Mouse (Mus musculus): ENCODE measurements at regions not wholly inside any gene's neighbourhood (a gene's known extent, or its start where the extent isn't known, plus 50 kb on each side); places are given as distances from the start of the nearest gene placed in this dataset.

DNA sequence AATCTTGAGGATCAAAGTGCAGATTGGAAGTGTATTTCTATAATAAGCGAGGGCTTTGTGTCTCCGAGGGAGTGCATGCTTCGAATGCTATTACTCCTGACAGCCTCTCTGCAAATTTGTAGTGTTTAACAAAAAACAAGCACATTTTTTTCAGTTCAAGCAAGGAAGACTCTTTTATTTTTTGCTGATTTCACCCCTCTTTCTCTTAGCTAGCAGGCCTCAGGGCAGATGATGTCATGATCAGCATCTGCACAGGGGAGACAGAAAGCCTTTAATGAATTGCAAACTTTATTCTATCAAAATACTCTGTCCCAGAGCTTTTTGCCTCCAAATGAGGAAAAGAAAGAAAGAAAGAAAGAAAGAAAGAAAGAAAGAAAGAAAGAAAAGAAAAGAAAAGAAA, 455.4 kb downstream of the Prkd1 start:
- Histone ChIP-seq H3K4me1 (ENCODE audit: control insufficient read depth, insufficient read depth, low read length) (no peaks in the 10 kb centered on the region), H3K27ac (ENCODE audit: insufficient read depth, low read depth, low read length) (no peak overlapping the region), H3K27me3 (replicated peaks; ENCODE audit: control insufficient read depth, insufficient read depth, low read length) (no peaks in the 10 kb centered on the region), H3K36me3 (ENCODE audit: control insufficient read depth, insufficient read depth, low read length) (no peaks in the 10 kb centered on the region), H3K4me3 (ENCODE audit: insufficient read depth, low read depth, low read length) (no peak overlapping the region)
- 81% methylated on average over 3 of the region's 3 CpGs for WGBS
- TF ChIP-seq CTCF (conservative IDR thresholded peaks at IDR 0.05; ENCODE audit: insufficient read depth, insufficient read length, low read depth, low read length) (no peak), POLR2A (IDR thresholded peaks at IDR 0.05; ENCODE audit: low read depth, low read length) (no peak)
- DNase-seq = no peak

DNA sequence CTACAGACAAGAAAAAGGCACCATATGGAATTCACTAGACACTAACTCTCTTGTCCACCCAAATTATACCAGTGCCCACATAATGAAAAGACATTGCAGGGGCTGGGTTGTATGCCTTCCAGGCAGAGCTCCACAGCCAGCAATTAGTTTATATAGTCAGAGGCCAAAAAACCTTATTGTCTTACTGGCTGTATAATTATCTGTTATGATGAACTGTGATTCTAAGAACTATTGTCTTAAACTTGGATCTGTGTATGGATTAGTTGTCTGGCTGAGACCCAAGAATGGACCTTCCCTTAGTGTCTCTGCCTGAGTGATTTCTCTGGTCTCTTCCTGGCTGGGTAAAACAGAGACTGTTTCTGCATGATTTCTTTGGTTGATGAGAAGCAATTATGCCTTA, 454.2 kb downstream of the Prkd1 start:
- no peaks in the 10 kb centered on the region for H3K27me3 ChIP-seq (replicated peaks; ENCODE audit: control insufficient read depth, insufficient read depth, low read length)
- H3K4me3 ChIP-seq (ENCODE audit: insufficient read depth, low read depth, low read length) = no peak overlapping the region
- no peak for DNase-seq
- TF ChIP-seq POLR2A (IDR thresholded peaks at IDR 0.05; ENCODE audit: low read depth, low read length) = no peak
- TF ChIP-seq CTCF (conservative IDR thresholded peaks at IDR 0.05; ENCODE audit: insufficient read depth, insufficient read length, low read depth, low read length) = no peak
- no peak overlapping the region for H3K27ac ChIP-seq (ENCODE audit: insufficient read depth, low read depth, low read length)
- H3K36me3 ChIP-seq (ENCODE audit: control insufficient read depth, insufficient read depth, low read length) = no peaks in the 10 kb centered on the region
- no peaks in the 10 kb centered on the region for H3K4me1 ChIP-seq (ENCODE audit: control insufficient read depth, insufficient read depth, low read length)

DNA sequence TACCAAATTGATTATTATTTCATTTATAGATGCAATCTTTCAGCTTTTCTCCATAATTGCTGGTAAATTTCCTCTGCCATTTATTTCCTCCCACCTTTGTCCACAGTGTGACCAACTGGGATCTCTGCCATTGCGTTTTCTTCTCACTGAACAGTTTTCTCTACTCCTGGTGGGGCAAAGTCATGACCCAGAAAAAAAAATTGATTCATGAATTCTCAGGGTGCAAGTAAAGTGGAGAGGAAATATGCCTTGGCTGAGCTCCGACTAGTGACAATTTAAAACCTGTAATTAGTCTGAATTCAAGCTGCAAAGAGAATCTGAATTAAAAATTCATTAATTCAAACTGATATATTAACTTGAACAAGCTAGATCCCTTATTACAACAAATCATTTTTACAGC, 452.6 kb downstream of the Prkd1 start:
- TF ChIP-seq POLR2A (IDR thresholded peaks at IDR 0.05; ENCODE audit: low read depth, low read length) (no peak), CTCF (conservative IDR thresholded peaks at IDR 0.05; ENCODE audit: insufficient read depth, insufficient read length, low read depth, low read length) (no peak)
- Histone ChIP-seq H3K27ac (ENCODE audit: insufficient read depth, low read depth, low read length) (no peak overlapping the region), H3K4me3 (ENCODE audit: insufficient read depth, low read depth, low read length) (no peak overlapping the region), H3K27me3 (replicated peaks; ENCODE audit: control insufficient read depth, insufficient read depth, low read length) (no peaks in the 10 kb centered on the region), H3K36me3 (ENCODE audit: control insufficient read depth, insufficient read depth, low read length) (no peaks in the 10 kb centered on the region), H3K4me1 (ENCODE audit: control insufficient read depth, insufficient read depth, low read length) (no peaks in the 10 kb centered on the region)
- no peak for DNase-seq
- 26% methylated on average over 2 of the region's 2 CpGs for WGBS

DNA sequence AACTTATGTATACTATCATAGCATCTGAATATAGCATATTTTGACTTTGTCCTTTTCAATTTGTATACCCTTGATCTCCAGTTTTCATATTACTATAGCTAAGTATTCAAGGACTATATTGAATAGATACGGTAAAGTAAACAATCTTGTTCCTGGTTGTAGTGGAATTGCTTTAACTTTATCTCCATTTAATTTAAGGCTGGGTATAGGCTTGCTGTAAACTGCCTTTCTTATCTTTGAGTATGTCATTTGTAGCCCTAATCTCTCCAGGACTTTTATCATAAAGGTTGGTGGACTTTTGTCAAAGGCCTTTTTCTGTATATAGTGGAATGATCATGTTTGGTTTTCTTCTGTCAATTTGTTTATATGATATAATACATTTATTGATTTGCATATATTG, 407.8 kb downstream of the Prkd1 start:
- no peak for TF ChIP-seq CTCF (conservative IDR thresholded peaks at IDR 0.05; ENCODE audit: insufficient read depth, insufficient read length, low read depth, low read length)
- no peak for TF ChIP-seq POLR2A (IDR thresholded peaks at IDR 0.05; ENCODE audit: low read depth, low read length)
- WGBS = 95% methylated on average over 1 of the region's 1 CpGs

DNA sequence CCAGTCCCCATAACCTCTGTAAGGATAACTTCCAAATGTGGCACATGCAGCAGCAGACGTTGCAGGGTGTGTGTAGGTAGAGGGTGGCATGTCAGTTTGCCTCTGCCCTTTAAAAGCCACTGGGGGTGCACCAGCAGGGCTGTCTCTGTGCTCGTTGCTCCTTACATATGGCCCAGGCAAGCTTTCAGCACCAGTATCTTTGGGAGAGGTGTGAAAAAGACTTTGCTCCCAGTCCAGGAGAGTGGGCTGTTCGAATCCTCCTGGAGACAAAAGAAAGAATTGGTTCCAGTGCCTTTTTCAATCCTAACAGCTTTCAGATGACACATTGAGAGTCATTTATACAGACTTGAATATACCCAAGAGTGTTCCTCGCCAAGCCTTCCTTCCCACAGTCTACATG, 390.0 kb downstream of the Prkd1 start:
- 70% methylated on average over 4 of the region's 4 CpGs for WGBS

More for the DNA sequence above, 407.8 kb downstream of the Prkd1 start:
- Histone ChIP-seq H3K27ac (ENCODE audit: insufficient read depth, low read depth, low read length) (no peak overlapping the region), H3K36me3 (ENCODE audit: control insufficient read depth, insufficient read depth, low read length) (no peaks in the 10 kb centered on the region), H3K4me1 (ENCODE audit: control insufficient read depth, insufficient read depth, low read length) (no peaks in the 10 kb centered on the region), H3K4me3 (ENCODE audit: insufficient read depth, low read depth, low read length) (no peak overlapping the region), H3K27me3 (replicated peaks; ENCODE audit: control insufficient read depth, insufficient read depth, low read length) (no peaks in the 10 kb centered on the region)
- no peak for DNase-seq

DNA sequence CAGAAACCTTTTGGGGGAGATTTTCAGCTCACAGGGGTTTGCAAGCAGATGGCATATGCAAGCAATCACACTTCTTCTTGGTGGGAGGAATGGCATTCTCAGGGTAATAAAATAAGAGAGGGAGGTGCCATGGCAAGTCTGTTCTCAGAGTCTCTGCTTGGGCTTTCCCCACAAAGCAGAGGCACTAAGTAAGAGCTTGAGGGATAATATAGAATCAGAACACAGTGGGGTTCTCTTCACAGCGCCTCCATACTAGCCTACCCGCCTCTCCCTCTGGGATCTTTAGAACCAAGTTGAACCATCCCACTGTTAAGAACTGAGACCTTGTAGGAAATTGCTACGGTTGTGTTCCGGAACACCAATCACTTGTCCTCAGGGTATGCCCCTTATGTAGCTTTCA, 387.8 kb downstream of the Prkd1 start:
- no peak for TF ChIP-seq POLR2A (IDR thresholded peaks at IDR 0.05; ENCODE audit: low read depth, low read length)
- no peak for TF ChIP-seq CTCF (conservative IDR thresholded peaks at IDR 0.05; ENCODE audit: insufficient read depth, insufficient read length, low read depth, low read length)
- 74% methylated on average over 4 of the region's 4 CpGs for WGBS
- H3K4me3 ChIP-seq (ENCODE audit: insufficient read depth, low read depth, low read length) = no peak overlapping the region
- no peaks in the 10 kb centered on the region for H3K36me3 ChIP-seq (ENCODE audit: control insufficient read depth, insufficient read depth, low read length)
- H3K27ac ChIP-seq (ENCODE audit: insufficient read depth, low read depth, low read length) = no peak overlapping the region
- DNase-seq = no peak
- no peaks in the 10 kb centered on the region for H3K27me3 ChIP-seq (replicated peaks; ENCODE audit: control insufficient read depth, insufficient read depth, low read length)
- no peaks in the 10 kb centered on the region for H3K4me1 ChIP-seq (ENCODE audit: control insufficient read depth, insufficient read depth, low read length)

More for the DNA sequence above, 390.0 kb downstream of the Prkd1 start:
- DNase-seq = no peak
- no peaks in the 10 kb centered on the region for H3K4me1 ChIP-seq (ENCODE audit: control insufficient read depth, insufficient read depth, low read length)
- no peak overlapping the region for H3K27ac ChIP-seq (ENCODE audit: insufficient read depth, low read depth, low read length)
- TF ChIP-seq CTCF (conservative IDR thresholded peaks at IDR 0.05; ENCODE audit: insufficient read depth, insufficient read length, low read depth, low read length) (no peak), POLR2A (IDR thresholded peaks at IDR 0.05; ENCODE audit: low read depth, low read length) (no peak)
- no peaks in the 10 kb centered on the region for H3K36me3 ChIP-seq (ENCODE audit: control insufficient read depth, insufficient read depth, low read length)
- H3K4me3 ChIP-seq (ENCODE audit: insufficient read depth, low read depth, low read length) = no peak overlapping the region
- H3K27me3 ChIP-seq (replicated peaks; ENCODE audit: control insufficient read depth, insufficient read depth, low read length) = no peaks in the 10 kb centered on the region

DNA sequence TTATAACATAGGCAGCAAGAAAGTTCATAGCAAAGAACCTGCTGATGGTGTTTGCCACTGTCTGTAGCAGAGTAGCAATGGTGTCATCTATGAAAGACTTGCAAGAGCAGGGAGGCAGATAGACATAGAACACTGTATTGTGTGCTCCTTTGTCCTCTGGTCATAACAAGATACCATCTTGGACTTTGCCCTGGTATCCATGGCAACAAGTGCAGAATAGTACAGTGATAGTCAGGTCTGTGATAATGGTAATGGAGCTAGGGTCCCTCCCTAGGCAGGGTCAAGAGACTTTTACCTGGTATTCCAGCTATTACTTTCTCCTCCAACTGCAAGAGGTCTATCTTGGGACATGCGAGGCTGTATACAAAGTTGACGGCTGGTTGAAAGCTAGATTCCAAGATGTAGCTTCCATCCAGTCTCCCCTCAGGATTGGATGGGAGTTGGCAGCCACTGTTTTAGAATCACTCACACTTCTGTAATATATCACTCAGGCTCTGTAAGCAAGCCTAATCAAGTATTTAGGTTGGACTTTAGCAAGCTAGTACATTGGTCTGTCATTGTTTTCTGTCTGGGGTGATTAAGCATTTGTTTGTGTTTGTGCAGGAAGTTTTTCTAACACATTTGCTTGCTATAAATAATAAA, 375.5 kb downstream of the Prkd1 start:
- no peaks in the 10 kb centered on the region for H3K4me1 ChIP-seq (ENCODE audit: control insufficient read depth, insufficient read depth, low read length)
- TF ChIP-seq POLR2A (IDR thresholded peaks at IDR 0.05; ENCODE audit: low read depth, low read length) (no peak), CTCF (conservative IDR thresholded peaks at IDR 0.05; ENCODE audit: insufficient read depth, insufficient read length, low read depth, low read length) (no peak)
- no peak overlapping the region for H3K4me3 ChIP-seq (ENCODE audit: insufficient read depth, low read depth, low read length)
- no peak for DNase-seq
- WGBS = 85% methylated on average over 2 of the region's 2 CpGs
- H3K27me3 ChIP-seq (replicated peaks; ENCODE audit: control insufficient read depth, insufficient read depth, low read length) = no peaks in the 10 kb centered on the region
- no peaks in the 10 kb centered on the region for H3K36me3 ChIP-seq (ENCODE audit: control insufficient read depth, insufficient read depth, low read length)
- H3K27ac ChIP-seq (ENCODE audit: insufficient read depth, low read depth, low read length) = no peak overlapping the region
